Mouse (Mus musculus): Measurements from ENCODE around the gene Pomt1. TPM values are rescaled to one million over a fixed set of nuclear protein-coding genes. Genes with fewer than 3 reads are reported as not detected.

Gene Pomt1
- total RNA-seq, 1 experiment, result 36.5 TPM

DNA sequence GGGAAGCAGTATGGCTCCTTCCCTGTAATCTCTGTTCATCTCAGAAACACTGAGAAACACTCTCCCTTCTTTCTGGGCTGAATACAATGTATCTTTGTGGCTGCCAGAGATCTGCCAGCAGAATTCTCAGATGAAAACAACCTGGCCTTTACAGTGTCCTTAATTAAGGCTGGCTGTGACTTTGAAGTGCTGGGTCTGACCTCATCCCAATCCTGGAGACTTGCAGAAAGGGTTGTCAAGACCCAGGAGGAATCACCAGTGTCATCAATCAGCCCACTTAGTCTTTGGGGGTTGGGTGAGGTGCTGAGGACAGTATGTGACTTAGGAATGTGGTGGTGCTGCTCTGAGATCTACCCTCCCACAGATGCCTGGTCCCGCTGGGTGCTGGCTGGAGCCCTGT, 17.0 kb downstream of the Pomt1 start:
- peaks cover 0 to 4% of the 10 kb centered on the region in 2 experiments; a peak in 1 of 4 replicates for H3K4me1 ChIP-seq (ENCODE audit: control insufficient read depth in 2 of 2, insufficient read depth in 2 of 2, low read length in 2 of 2, poor library complexity in 1 of 2)
- H3K27ac ChIP-seq (ENCODE audit: insufficient read depth, low read depth, low read length, poor library complexity, severe bottlenecking), result no peak overlapping the region
- TF ChIP-seq HCFC1 (IDR thresholded peaks at IDR 0.05; ENCODE audit: borderline replicate concordance, insufficient read depth, low read length) (no peak), MAFK (IDR thresholded peaks at IDR 0.05; ENCODE audit: insufficient read depth, low read depth, low read length) (no peak), ZNF384 (IDR thresholded peaks at IDR 0.05; ENCODE audit: low read depth, low read length) (no peak), ZC3H11A (IDR thresholded peaks at IDR 0.05; ENCODE audit: borderline replicate concordance, low read depth, low read length) (no peak), CHD2 (IDR thresholded peaks at IDR 0.05; ENCODE audit: low read depth, low read length) (no peak)
- H3K36me3 ChIP-seq (ENCODE audit: control insufficient read depth, insufficient read depth, low read length, poor library complexity, severe bottlenecking), result peaks cover 60% of the 10 kb centered on the region
- H3K9me3 ChIP-seq (ENCODE audit: control insufficient read depth, insufficient read depth, low read depth, low read length), result no peaks in the 10 kb centered on the region
- no peak overlapping the region for H3K4me3 ChIP-seq (ENCODE audit: insufficient read depth in 1 of 2, low read depth in 1 of 2, low read length in 2 of 2, poor library complexity in 1 of 2, severe bottlenecking in 1 of 2)
- in situ Hi-C loops (cut with MboI; ENCODE audit: low sequenced_read_pairs in 2 of 2, unreplicated experiment in 2 of 2), result no loop called here
- H3K9ac ChIP-seq (ENCODE audit: insufficient read depth, low read depth, low read length, poor library complexity, severe bottlenecking), result no peak overlapping the region
- no peak for DNase-seq (ENCODE audit: low read depth, low spot score)

DNA sequence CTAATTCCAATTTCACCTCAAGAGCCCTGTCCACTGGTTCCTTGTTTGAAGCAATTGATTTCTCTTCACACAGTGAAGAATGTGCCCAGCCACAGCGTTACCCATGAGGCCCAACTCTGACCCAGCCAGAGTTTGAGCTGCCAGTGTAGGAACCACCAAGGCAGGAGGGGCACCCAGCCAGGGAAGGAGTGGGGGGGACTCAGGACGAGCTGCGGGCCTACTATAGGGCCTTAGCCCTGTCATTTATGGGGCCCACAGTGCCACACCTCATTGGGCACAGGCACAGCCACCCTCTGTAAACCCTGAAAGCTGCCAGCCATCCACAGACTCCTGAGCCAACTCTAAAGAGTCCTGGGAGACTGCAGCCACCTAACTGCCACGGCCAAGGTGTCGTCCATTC, 18.2 kb downstream of the Pomt1 start:
- in situ Hi-C loops (cut with MboI; ENCODE audit: low sequenced_read_pairs in 2 of 2, unreplicated experiment in 2 of 2), result no loop called here
- Histone ChIP-seq H3K9me3 (ENCODE audit: control insufficient read depth, insufficient read depth, low read depth, low read length) (no peaks in the 10 kb centered on the region), H3K36me3 (ENCODE audit: control insufficient read depth, insufficient read depth, low read length, poor library complexity, severe bottlenecking) (peaks cover 51% of the 10 kb centered on the region), H3K27ac (ENCODE audit: insufficient read depth, low read depth, low read length, poor library complexity, severe bottlenecking) (no peak overlapping the region), H3K4me3 (ENCODE audit: insufficient read depth in 1 of 2, low read depth in 1 of 2, low read length in 2 of 2, poor library complexity in 1 of 2, severe bottlenecking in 1 of 2) (no peak overlapping the region), H3K4me1 (ENCODE audit: control insufficient read depth in 2 of 2, insufficient read depth in 2 of 2, low read length in 2 of 2, poor library complexity in 1 of 2) (peaks cover 0 to 9% of the 10 kb centered on the region in 2 experiments; a peak in 1 of 4 replicates), H3K9ac (ENCODE audit: insufficient read depth, low read depth, low read length, poor library complexity, severe bottlenecking) (no peak overlapping the region)
- TF ChIP-seq HCFC1 (IDR thresholded peaks at IDR 0.05; ENCODE audit: borderline replicate concordance, insufficient read depth, low read length) (no peak), ZNF384 (IDR thresholded peaks at IDR 0.05; ENCODE audit: low read depth, low read length) (no peak), ZC3H11A (IDR thresholded peaks at IDR 0.05; ENCODE audit: borderline replicate concordance, low read depth, low read length) (no peak), MAFK (IDR thresholded peaks at IDR 0.05; ENCODE audit: insufficient read depth, low read depth, low read length) (no peak), CHD2 (IDR thresholded peaks at IDR 0.05; ENCODE audit: low read depth, low read length) (no peak)
- DNase-seq (ENCODE audit: low read depth, low spot score), result no peak

DNA sequence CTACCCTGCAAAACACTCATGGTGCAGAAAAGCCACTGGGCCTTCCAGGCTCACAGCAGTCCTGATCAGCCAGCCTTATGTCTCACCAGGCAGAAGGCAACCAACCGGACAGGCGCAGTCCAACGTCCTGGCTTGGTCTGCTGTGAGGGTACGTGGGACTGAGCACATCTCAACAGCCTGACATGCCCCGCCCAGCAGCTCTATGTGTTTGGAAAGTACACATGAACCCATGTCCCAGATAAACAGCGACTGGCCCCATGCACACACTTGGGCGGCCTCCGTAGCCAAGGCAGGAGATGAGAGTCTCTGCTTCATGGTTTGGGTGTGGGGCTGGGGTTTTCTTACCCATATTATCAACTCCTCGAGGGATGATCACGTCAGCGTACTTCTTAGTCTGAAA, 19.9 kb downstream of the Pomt1 start:
- no peak overlapping the region for H3K27ac ChIP-seq (ENCODE audit: insufficient read depth, low read depth, low read length, poor library complexity, severe bottlenecking)
- DNase-seq (ENCODE audit: low read depth, low spot score), result no peak
- H3K36me3 ChIP-seq (ENCODE audit: control insufficient read depth, insufficient read depth, low read length, poor library complexity, severe bottlenecking), result peaks cover 41% of the 10 kb centered on the region
- TF ChIP-seq ZC3H11A (IDR thresholded peaks at IDR 0.05; ENCODE audit: borderline replicate concordance, low read depth, low read length), result no peak
- H3K9ac ChIP-seq (ENCODE audit: insufficient read depth, low read depth, low read length, poor library complexity, severe bottlenecking), result no peak overlapping the region
- peaks cover 0 to 12% of the 10 kb centered on the region in 2 experiments; a peak in 1 of 4 replicates for H3K4me1 ChIP-seq (ENCODE audit: control insufficient read depth in 2 of 2, insufficient read depth in 2 of 2, low read length in 2 of 2, poor library complexity in 1 of 2)
- no peaks in the 10 kb centered on the region for H3K9me3 ChIP-seq (ENCODE audit: control insufficient read depth, insufficient read depth, low read depth, low read length)
- H3K4me3 ChIP-seq (ENCODE audit: insufficient read depth in 1 of 2, low read depth in 1 of 2, low read length in 2 of 2, poor library complexity in 1 of 2, severe bottlenecking in 1 of 2), result no peak overlapping the region
- in situ Hi-C loops (cut with MboI; ENCODE audit: low sequenced_read_pairs in 2 of 2, unreplicated experiment in 2 of 2), result no loop called here

DNA sequence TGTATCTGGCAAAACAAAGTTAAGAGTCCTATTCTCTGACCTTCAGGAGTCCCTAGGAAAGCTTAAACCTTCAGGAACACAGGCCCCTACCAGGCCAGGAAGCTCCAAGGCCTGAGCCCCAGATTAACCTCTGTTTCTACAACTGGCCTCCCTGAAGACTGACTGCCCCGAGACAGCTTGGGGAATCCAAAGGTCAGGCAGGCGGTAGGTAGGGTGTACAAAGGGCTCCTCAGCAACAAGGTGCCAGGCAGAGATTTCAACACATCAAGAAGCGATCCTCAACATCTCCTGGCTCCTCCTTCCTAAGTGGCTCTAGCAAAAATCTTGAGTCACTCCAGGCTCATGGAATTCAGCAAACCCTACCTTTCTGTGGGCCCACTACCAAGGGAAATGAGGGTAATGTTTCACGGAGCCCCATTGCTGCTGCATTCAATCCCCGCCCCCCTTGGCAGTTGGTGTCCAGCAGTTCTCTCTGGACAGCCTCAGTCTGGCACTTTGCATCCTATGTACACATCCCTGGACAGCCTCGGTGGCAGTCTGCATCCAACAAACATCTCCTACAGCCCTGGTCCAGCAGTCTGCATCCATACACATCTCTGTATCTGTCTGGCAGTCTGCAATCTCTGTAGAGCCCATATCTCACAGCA, 22.6 kb downstream of the Pomt1 start:
- no peak for DNase-seq (ENCODE audit: low read depth, low spot score)
- H3K4me3 ChIP-seq (ENCODE audit: insufficient read depth in 1 of 2, low read depth in 1 of 2, low read length in 2 of 2, poor library complexity in 1 of 2, severe bottlenecking in 1 of 2), result peak overlapping the region; percentile 75 to 97
- H3K36me3 ChIP-seq (ENCODE audit: control insufficient read depth, insufficient read depth, low read length, poor library complexity, severe bottlenecking), result peaks cover 24% of the 10 kb centered on the region
- 0 out of 2 replicates have a peak overlapping the region, but pooled peaks have one; percentile 13 for H3K27ac ChIP-seq (ENCODE audit: insufficient read depth, low read depth, low read length, poor library complexity, severe bottlenecking)
- peak overlapping the region; percentile 96 for H3K9ac ChIP-seq (ENCODE audit: insufficient read depth, low read depth, low read length, poor library complexity, severe bottlenecking)
- no peak for TF ChIP-seq CHD2 (IDR thresholded peaks at IDR 0.05; ENCODE audit: low read depth, low read length)
- TF ChIP-seq ZC3H11A (IDR thresholded peaks at IDR 0.05; ENCODE audit: borderline replicate concordance, low read depth, low read length), result no peak
- no peak for TF ChIP-seq HCFC1 (IDR thresholded peaks at IDR 0.05; ENCODE audit: borderline replicate concordance, insufficient read depth, low read length)
- TF ChIP-seq MAFK (IDR thresholded peaks at IDR 0.05; ENCODE audit: insufficient read depth, low read depth, low read length), result no peak
- H3K9me3 ChIP-seq (ENCODE audit: control insufficient read depth, insufficient read depth, low read depth, low read length), result no peaks in the 10 kb centered on the region
- H3K4me1 ChIP-seq (ENCODE audit: control insufficient read depth in 2 of 2, insufficient read depth in 2 of 2, low read length in 2 of 2, poor library complexity in 1 of 2), result peaks cover 0 to 8% of the 10 kb centered on the region in 2 experiments; a peak in 1 of 4 replicates
- in situ Hi-C loops (cut with MboI; ENCODE audit: low sequenced_read_pairs in 2 of 2, unreplicated experiment in 2 of 2), result no loop called here
